Mouse (Mus musculus): ENCODE measurements around the gene Cap1. TPM values are rescaled to one million over a fixed set of nuclear protein-coding genes. Genes with fewer than 3 reads are reported as not detected.

Cap1 gene
- 30.3 and 31.6 TPM in 2 replicates for polyA plus RNA-seq (2016; fragmentation: Nextera tagmentation; extraction: Ambion mirVana)

- no peaks in the 10 kb centered on the region for H3K27me3 ChIP-seq (replicated peaks)
- peak within 1 kb of the TSS; percentile 90 for H3K4me3 ChIP-seq
- WGBS (ENCODE audit: insufficient replicate concordance), result under 1% methylated on average over 49 of the region's 49 CpGs
- peak within 1 kb of the TSS; percentile 98 for H3K27ac ChIP-seq
- peak within 1 kb of the TSS; percentile 91 for H3K9ac ChIP-seq
- H3K4me2 ChIP-seq, result peak within 1 kb of the TSS; percentile 89
- peak; percentile 93 for ATAC-seq
- H3K36me3 ChIP-seq, result peaks cover 8% of the 10 kb centered on the region; the same call in 1 of the 2 replicates
- peaks cover 63% of the 10 kb centered on the region for H3K4me1 ChIP-seq
- no peaks in the 10 kb centered on the region for H3K9me3 ChIP-seq (replicated peaks)
These were observed at the start of gene Cap1 for GRCm38 (mm10) chr4:122885768-122886578. Cap1 (minus strand) TSS chr4:122886056.

GRCm38 (mm10) chr4:122933857-122934256 lies 48.0 kb upstream of the Cap1 start:
- H3K4me3 ChIP-seq, result no peak overlapping the region
- no peaks in the 10 kb centered on the region for H3K27me3 ChIP-seq (replicated peaks)
- no peak for ATAC-seq
- 19% methylated on average over 3 of the region's 3 CpGs for WGBS (ENCODE audit: insufficient replicate concordance)
- no peaks in the 10 kb centered on the region for H3K36me3 ChIP-seq
- H3K4me2 ChIP-seq, result no peak overlapping the region
- no peaks in the 10 kb centered on the region for H3K9me3 ChIP-seq (replicated peaks)
- H3K4me1 ChIP-seq, result 0 out of 2 replicates have a peak, but pooled peaks cover 6% of the 10 kb centered on the region
- no peak overlapping the region for H3K9ac ChIP-seq
- no peak overlapping the region for H3K27ac ChIP-seq

GRCm38 (mm10) chr4:122933051-122933591 lies 47.3 kb upstream of the Cap1 start:
- no peak for ATAC-seq

GRCm38 (mm10) chr4:122932239-122932978 lies 46.6 kb upstream of the Cap1 start:
- 27% methylated on average over 8 of the region's 8 CpGs for WGBS (ENCODE audit: insufficient replicate concordance)
- Histone ChIP-seq H3K27me3 (replicated peaks) (no peaks in the 10 kb centered on the region), H3K36me3 (no peaks in the 10 kb centered on the region), H3K27ac (no peak overlapping the region), H3K4me3 (no peak overlapping the region), H3K9me3 (replicated peaks) (no peaks in the 10 kb centered on the region), H3K4me1 (0 out of 2 replicates have a peak, but pooled peaks cover 6% of the 10 kb centered on the region), H3K4me2 (no peak overlapping the region), H3K9ac (no peak overlapping the region)
- no peak for ATAC-seq

More at GRCm38 (mm10) chr4:122933051-122933591, 47.3 kb upstream of the Cap1 start:
- Histone ChIP-seq H3K9ac (no peak overlapping the region), H3K9me3 (replicated peaks) (no peaks in the 10 kb centered on the region), H3K4me1 (0 out of 2 replicates have a peak, but pooled peaks cover 6% of the 10 kb centered on the region), H3K36me3 (no peaks in the 10 kb centered on the region), H3K4me2 (no peak overlapping the region), H3K27me3 (replicated peaks) (no peaks in the 10 kb centered on the region), H3K4me3 (no peak overlapping the region), H3K27ac (no peak overlapping the region)
- 53% methylated on average over 3 of the region's 3 CpGs for WGBS (ENCODE audit: insufficient replicate concordance)

GRCm38 (mm10) chr4:122930939-122931590 lies 45.2 kb upstream of the Cap1 start:
- Histone ChIP-seq H3K4me3 (no peak overlapping the region), H3K27me3 (replicated peaks) (no peaks in the 10 kb centered on the region), H3K4me2 (no peak overlapping the region), H3K9me3 (replicated peaks) (no peaks in the 10 kb centered on the region), H3K27ac (no peak overlapping the region), H3K9ac (no peak overlapping the region), H3K36me3 (no peaks in the 10 kb centered on the region), H3K4me1 (0 out of 2 replicates have a peak, but pooled peaks cover 6% of the 10 kb centered on the region)
- 66% methylated on average over 2 of the region's 2 CpGs for WGBS (ENCODE audit: insufficient replicate concordance)
- ATAC-seq, result no peak

- H3K27me3 ChIP-seq (replicated peaks), result no peaks in the 10 kb centered on the region
- H3K9me3 ChIP-seq (replicated peaks), result no peaks in the 10 kb centered on the region
- no peaks in the 10 kb centered on the region for H3K4me1 ChIP-seq
- no peak for ATAC-seq
- H3K27ac ChIP-seq, result no peak overlapping the region
- no peak overlapping the region for H3K4me2 ChIP-seq
- no peak overlapping the region for H3K9ac ChIP-seq
- no peak overlapping the region for H3K4me3 ChIP-seq
- WGBS (ENCODE audit: insufficient replicate concordance), result 61% methylated on average over 15 of the region's 15 CpGs
- H3K36me3 ChIP-seq, result no peaks in the 10 kb centered on the region
These were observed 37.8 kb upstream of the Cap1 start for GRCm38 (mm10) chr4:122923392-122924344.

GRCm38 (mm10) chr4:122922841-122923240 lies 37.0 kb upstream of the Cap1 start:
- Histone ChIP-seq H3K4me1 (no peaks in the 10 kb centered on the region), H3K27me3 (replicated peaks) (no peaks in the 10 kb centered on the region)
- WGBS (ENCODE audit: insufficient replicate concordance), result 13% methylated on average over 1 of the region's 1 CpGs

GRCm38 (mm10) chr4:122915985-122916384 lies 30.1 kb upstream of the Cap1 start:
- Histone ChIP-seq H3K4me3 (no peak overlapping the region), H3K4me1 (no peaks in the 10 kb centered on the region), H3K9me3 (replicated peaks) (0 out of 2 replicates have a peak, but pooled peaks cover 7% of the 10 kb centered on the region), H3K27me3 (replicated peaks) (no peaks in the 10 kb centered on the region), H3K9ac (no peak overlapping the region), H3K4me2 (no peak overlapping the region), H3K36me3 (no peaks in the 10 kb centered on the region), H3K27ac (no peak overlapping the region)
- WGBS (ENCODE audit: insufficient replicate concordance), result 67% methylated on average over 4 of the region's 4 CpGs
- ATAC-seq, result no peak

More at GRCm38 (mm10) chr4:122922841-122923240, 37.0 kb upstream of the Cap1 start:
- Histone ChIP-seq H3K4me3 (no peak overlapping the region), H3K36me3 (no peaks in the 10 kb centered on the region), H3K4me2 (no peak overlapping the region), H3K27ac (no peak overlapping the region), H3K9ac (no peak overlapping the region), H3K9me3 (replicated peaks) (no peaks in the 10 kb centered on the region)
- ATAC-seq, result no peak

GRCm38 (mm10) chr4:122914186-122914585 lies 28.3 kb upstream of the Cap1 start:
- Histone ChIP-seq H3K36me3 (no peaks in the 10 kb centered on the region), H3K9me3 (replicated peaks) (0 out of 2 replicates have a peak, but pooled peaks cover 10% of the 10 kb centered on the region)
- 71% methylated on average over 7 of the region's 7 CpGs for WGBS (ENCODE audit: insufficient replicate concordance)

GRCm38 (mm10) chr4:122912613-122913012 lies 26.8 kb upstream of the Cap1 start:
- 52% methylated on average over 5 of the region's 5 CpGs for WGBS (ENCODE audit: insufficient replicate concordance)
- no peaks in the 10 kb centered on the region for H3K4me1 ChIP-seq
- H3K4me2 ChIP-seq, result no peak overlapping the region
- H3K4me3 ChIP-seq, result no peak overlapping the region
- H3K9ac ChIP-seq, result no peak overlapping the region
- no peak overlapping the region for H3K27ac ChIP-seq
- H3K36me3 ChIP-seq, result no peaks in the 10 kb centered on the region
- ATAC-seq, result no peak
- H3K9me3 ChIP-seq (replicated peaks), result peaks cover 12% of the 10 kb centered on the region; the same call in 1 of the 2 replicates
- no peaks in the 10 kb centered on the region for H3K27me3 ChIP-seq (replicated peaks)

More at GRCm38 (mm10) chr4:122914186-122914585, 28.3 kb upstream of the Cap1 start:
- Histone ChIP-seq H3K4me3 (no peak overlapping the region), H3K9ac (no peak overlapping the region), H3K27me3 (replicated peaks) (no peaks in the 10 kb centered on the region), H3K27ac (no peak overlapping the region), H3K4me1 (no peaks in the 10 kb centered on the region), H3K4me2 (no peak overlapping the region)
- no peak for ATAC-seq
